Mouse (Mus musculus) intestine, embryonic 14.5 days (tissue): ENCODE measurements around the gene Dync2h1. TPM values are rescaled to one million over a fixed set of nuclear protein-coding genes. Genes with fewer than 3 reads are reported as not detected.
"Not testable (repeated sequence)": the region's sequence is repeated elsewhere in the genome, so short reads cannot be mapped to it uniquely, and the experiment has no call there.

Experiments
- ATAC-seq: fragments of 200-750 bp; cut with Nextera tagmentation; replicated peaks from 2 replicates; pipeline ENCODE4 v1.8.0; 2017; ENCODE audit warnings: low read depth, moderate number of reproducible peaks, moderate TSS enrichment, moderate library complexity; ENCODE audit not compliant: low FRiP score, low TSS enrichment
- DNase-seq: peaks from one replicate; pipeline ENCODE4 v3.0.0-alpha.2; 2018; ENCODE audit warnings: low spot score
- H3K27ac ChIP-seq: fragments of 300-500 bp; sonication (generic); 2 replicates; pipeline ENCODE4 v1.5.1; 2014; ENCODE audit warnings: low read depth, mild to moderate bottlenecking, control low read depth
- H3K27me3 ChIP-seq: fragments of 300-500 bp; sonication (generic); replicated peaks from 2 replicates; pipeline ENCODE4 v1.6.1; 2014; ENCODE audit warnings: low read length, control low read depth; ENCODE audit not compliant: control insufficient read depth, insufficient read depth
- H3K36me3 ChIP-seq: fragments of 300-500 bp; sonication (generic); 2 replicates; pipeline ENCODE4 v1.6.1; 2014; ENCODE audit warnings: low read length, control low read depth; ENCODE audit not compliant: control insufficient read depth, insufficient read depth
- H3K4me1 ChIP-seq: fragments of 300-500 bp; sonication (generic); replicated peaks from 2 replicates; pipeline ENCODE4 v1.6.1; 2014; ENCODE audit warnings: low read length, control low read depth, mixed read lengths; ENCODE audit not compliant: control insufficient read depth, insufficient read depth
- H3K4me2 ChIP-seq: fragments of 300-500 bp; sonication (generic); 2 replicates; pipeline ENCODE4 v1.6.1; 2014; ENCODE audit warnings: low read length
- H3K4me3 ChIP-seq: fragments of 300-500 bp; sonication (generic); 2 replicates; pipeline ENCODE4 v1.5.1; 2014; ENCODE audit warnings: low read depth, low read length, control low read depth, mixed read lengths
- H3K9ac ChIP-seq: fragments of 300-500 bp; sonication (generic); 2 replicates; pipeline ENCODE4 v1.6.1; 2014; ENCODE audit warnings: mild to moderate bottlenecking, low read length
- H3K9me3 ChIP-seq: fragments of 300-500 bp; sonication (generic); 2 replicates; pipeline ENCODE4 v1.6.1; 2016; ENCODE audit warnings: low read length, control low read depth; ENCODE audit not compliant: control insufficient read depth
- WGBS: fragments of 180-500 bp; shearing (Covaris S2); extraction: QIAGEN DNeasy Blood & Tissue Kit; methylation state at CpG from one replicate; pipeline ENCODE4 v1.1.7; 2014; 5-methylcytosine and 5-hydroxymethylcytosine counted together
- polyA plus RNA-seq: library from polyadenylated mRNA; unstranded; fragments of >200 nt; fragmentation: Nextera tagmentation; extraction: Ambion mirVana; gene quantifications from 2 replicates; pipeline ENCODE4 v1.2.1, GENCODE M21; 2014

Dync2h1 gene
- polyA plus RNA-seq, 1 experiment from 2014 or later: 15.3 TPM

DNA sequence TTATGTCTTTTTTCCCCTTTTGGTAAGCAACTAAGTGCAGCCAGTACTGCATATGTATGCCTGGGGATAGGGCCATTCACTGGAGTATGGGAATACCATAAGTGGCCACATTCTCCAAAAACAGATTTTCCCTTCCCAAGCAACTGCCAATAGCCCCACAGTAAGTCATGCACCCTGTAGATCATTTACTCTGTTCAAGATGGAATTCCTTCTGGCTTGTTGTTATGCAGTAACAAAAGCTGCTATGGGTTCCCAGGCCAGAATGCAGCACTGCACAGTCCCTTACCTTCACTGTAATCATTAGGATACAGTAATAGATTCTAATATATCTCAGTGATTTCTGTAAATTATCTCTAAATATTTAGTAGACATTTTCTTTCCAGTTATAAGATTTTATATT, 190.0 kb downstream of the Dync2h1 start:
- ATAC-seq (no peak), DNase-seq (no peak)
- no peak overlapping the region for H3K9ac ChIP-seq
- no peaks in the 10 kb centered on the region for H3K27me3 ChIP-seq
- no peak overlapping the region for H3K27ac ChIP-seq
- no peak overlapping the region for H3K4me3 ChIP-seq
- H3K36me3 ChIP-seq: peaks cover 8% of the 10 kb centered on the region; the same call in 1 of the 2 replicates
- no peaks in the 10 kb centered on the region for H3K9me3 ChIP-seq
- no peak overlapping the region for H3K4me2 ChIP-seq
- H3K4me1 ChIP-seq: no peaks in the 10 kb centered on the region

DNA sequence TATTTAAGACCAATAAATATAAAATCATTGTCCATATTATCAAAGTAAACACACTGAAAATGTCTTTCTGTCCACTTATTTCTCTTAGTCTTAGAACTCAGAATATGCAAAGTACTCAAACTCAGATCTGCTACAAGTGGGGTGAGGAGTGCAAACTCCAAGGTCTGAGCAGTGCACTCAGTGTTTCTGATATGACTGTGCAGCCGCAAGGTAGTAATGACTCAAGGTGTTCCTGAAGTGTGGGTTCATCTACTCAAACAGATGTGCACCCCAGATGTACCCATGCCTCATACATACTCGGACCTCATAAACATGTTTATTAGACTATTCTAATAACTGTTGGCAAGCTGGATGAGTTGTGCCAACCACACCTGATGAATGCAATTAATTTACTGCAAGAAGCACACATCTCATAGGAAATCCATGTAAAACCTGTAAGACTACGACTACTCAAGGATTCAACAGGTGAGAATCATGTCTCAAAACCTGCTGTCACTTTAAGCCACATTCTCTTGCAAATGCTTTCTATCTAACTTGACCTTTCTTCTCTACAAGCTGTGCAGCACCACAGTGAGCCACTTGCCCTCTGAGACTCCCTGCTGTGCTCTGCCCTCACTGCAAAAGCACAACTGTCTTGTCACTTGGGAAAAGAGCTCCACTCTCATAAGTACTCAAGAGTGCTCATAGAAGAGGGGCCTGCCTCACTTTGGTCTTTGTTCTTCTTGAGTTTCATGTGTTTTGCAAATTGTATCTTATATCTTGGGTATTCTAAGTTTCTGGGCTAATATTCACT, 195.2 kb downstream of the Dync2h1 start:
- Histone ChIP-seq H3K36me3 (peaks cover 8% of the 10 kb centered on the region; the same call in 1 of the 2 replicates), H3K27me3 (no peaks in the 10 kb centered on the region), H3K9me3 (no peaks in the 10 kb centered on the region), H3K4me2 (no peak overlapping the region), H3K9ac (no peak overlapping the region), H3K4me1 (no peaks in the 10 kb centered on the region), H3K27ac (no peak overlapping the region), H3K4me3 (no peak overlapping the region)
- no peak for DNase-seq
- 89% methylated on average over 3 of the region's 3 CpGs for WGBS
- no peak for ATAC-seq

DNA sequence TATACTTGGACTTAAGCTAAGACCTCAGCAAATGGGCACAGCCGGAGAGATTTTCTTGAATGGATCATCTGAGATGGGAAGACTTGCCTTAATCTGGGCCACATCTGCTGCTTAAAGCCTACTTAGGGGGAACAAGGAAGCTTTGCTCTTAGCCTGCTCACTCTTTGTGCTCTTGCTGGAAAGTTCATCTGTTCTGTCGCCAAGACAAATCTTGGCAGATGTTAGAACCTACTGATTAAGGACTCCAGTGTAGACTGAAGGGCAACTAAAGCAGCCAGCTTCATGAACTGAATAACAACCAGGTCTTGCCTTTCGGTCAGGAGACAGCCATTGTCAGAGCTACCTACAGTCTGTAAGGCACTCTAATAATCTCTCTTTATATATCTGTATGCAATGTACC, 198.1 kb downstream of the Dync2h1 start:
- Histone ChIP-seq H3K36me3 (no peaks in the 10 kb centered on the region), H3K9ac (no peak overlapping the region), H3K27me3 (no peaks in the 10 kb centered on the region), H3K27ac (no peak overlapping the region), H3K4me2 (no peak overlapping the region), H3K4me3 (no peak overlapping the region), H3K4me1 (no peaks in the 10 kb centered on the region), H3K9me3 (no peaks in the 10 kb centered on the region)
- WGBS: 92% methylated on average over 3 of the region's 3 CpGs
- ATAC-seq (no peak), DNase-seq (no peak)

DNA sequence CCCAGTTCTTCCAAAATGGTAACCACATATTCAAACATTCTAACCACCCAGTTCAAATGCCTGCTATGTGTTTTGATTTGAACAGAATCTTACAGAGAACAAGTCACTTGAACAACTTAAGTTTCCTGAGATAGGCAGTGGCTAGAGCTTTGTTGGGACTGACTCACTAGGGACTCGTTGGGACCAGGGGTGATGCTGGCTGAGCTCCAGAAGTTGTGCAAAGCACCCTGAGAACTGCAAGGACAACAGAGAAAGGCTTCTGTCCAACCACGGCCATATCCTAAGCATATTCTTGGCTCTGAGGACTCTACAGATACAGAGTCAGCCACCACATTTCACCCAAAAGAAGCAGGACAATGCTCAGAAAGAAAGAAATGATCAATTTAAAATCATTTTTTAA, 215.1 kb downstream of the Dync2h1 start:
- 83% methylated on average over 2 of the region's 2 CpGs for WGBS

DNA sequence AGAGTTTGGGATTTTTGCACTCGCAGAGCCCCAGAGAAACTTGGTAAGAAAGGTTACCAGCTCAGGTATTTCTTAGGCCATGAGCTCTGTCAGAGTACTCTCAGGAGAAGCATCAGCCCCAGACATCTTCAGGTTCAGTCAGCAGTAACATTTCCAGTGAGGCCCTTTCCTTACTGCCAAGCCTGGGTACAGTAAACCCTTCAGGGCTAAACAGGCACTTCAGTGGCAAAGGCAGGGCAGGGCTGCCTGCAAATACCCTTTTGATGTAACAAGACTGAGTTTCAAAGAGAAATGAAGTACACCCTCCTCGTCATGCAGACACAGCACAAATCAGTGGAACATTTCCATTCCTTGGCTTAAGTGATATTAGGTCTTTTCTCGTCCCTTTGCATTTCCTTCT, 219.2 kb downstream of the Dync2h1 start:
- ATAC-seq (no peak), DNase-seq (no peak)
- Histone ChIP-seq H3K27ac (no peak overlapping the region), H3K4me3 (no peak overlapping the region), H3K4me2 (no peak overlapping the region), H3K9me3 (no peaks in the 10 kb centered on the region), H3K27me3 (no peaks in the 10 kb centered on the region), H3K4me1 (no peaks in the 10 kb centered on the region), H3K36me3 (peaks cover 3% of the 10 kb centered on the region; the same call in 1 of the 2 replicates), H3K9ac (no peak overlapping the region)
- 91% methylated on average over 3 of the region's 3 CpGs for WGBS

More for the DNA sequence above, 215.1 kb downstream of the Dync2h1 start:
- H3K27me3 ChIP-seq: no peaks in the 10 kb centered on the region
- H3K4me2 ChIP-seq: no peak overlapping the region
- ATAC-seq (no peak), DNase-seq (no peak)
- H3K4me1 ChIP-seq: no peaks in the 10 kb centered on the region
- no peaks in the 10 kb centered on the region for H3K9me3 ChIP-seq
- H3K4me3 ChIP-seq: no peak overlapping the region
- no peaks in the 10 kb centered on the region for H3K36me3 ChIP-seq
- no peak overlapping the region for H3K9ac ChIP-seq
- no peak overlapping the region for H3K27ac ChIP-seq

DNA sequence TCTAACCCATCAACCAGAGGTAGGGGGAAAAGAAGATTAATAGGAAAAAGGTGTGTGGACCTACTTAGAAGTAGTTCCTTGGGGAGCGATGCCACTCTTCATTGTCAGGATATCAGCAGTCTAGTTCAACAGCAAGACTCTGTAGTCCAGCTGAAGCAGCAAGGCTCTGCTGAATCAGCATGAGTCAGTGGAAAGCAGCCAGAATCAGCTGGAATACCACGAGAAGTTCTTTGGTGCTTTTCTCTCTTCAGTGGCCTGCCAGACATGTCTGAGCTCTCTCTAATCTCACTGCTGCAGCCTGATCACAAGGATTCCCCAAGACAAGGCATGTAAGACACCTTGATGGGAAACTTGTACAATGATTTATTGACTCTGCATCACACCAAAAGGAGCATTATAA, 225.9 kb downstream of the Dync2h1 start:
- DNase-seq (no peak), ATAC-seq (no peak)
- 74% methylated on average over 2 of the region's 2 CpGs for WGBS
- no peaks in the 10 kb centered on the region for H3K4me1 ChIP-seq
- no peak overlapping the region for H3K9ac ChIP-seq
- H3K4me2 ChIP-seq: no peak overlapping the region
- H3K27ac ChIP-seq: no peak overlapping the region
- H3K9me3 ChIP-seq: no peaks in the 10 kb centered on the region
- H3K27me3 ChIP-seq: no peaks in the 10 kb centered on the region
- no peak overlapping the region for H3K4me3 ChIP-seq
- no peaks in the 10 kb centered on the region for H3K36me3 ChIP-seq

DNA sequence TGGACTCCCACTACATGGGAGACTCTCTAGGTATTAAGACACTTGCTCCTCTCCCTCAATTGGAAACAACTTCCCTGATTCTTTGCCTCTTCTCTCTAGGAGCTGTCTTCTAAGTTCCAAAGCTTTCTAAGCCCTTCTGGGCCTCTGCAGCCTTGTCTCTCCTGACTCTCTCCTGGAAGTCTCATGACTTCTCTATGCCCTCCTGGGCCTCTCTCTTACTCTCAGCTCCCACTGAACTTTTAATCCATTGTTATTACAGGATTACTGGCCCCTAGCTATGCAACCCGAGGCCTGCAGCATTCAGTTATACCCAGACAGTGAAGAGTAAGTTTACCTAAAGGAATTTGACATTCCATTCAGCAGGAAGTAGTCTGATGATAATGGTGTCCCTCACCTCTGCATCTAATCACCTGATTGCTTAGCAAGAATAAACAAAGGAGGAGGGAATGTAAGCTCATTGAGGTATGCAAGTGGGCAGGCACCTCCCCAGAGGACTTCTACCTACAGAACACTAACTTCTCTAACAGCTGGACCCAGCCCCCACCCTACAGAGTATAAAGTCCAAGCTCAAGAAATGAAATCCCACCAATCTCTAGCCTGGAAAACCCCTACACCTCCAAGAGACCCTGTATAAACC, 256.7 kb downstream of the Dync2h1 start:
- DNase-seq: no peak
- Histone ChIP-seq H3K9me3 (no peaks in the 10 kb centered on the region), H3K4me3 (no peak overlapping the region), H3K27ac (no peak overlapping the region), H3K27me3 (no peaks in the 10 kb centered on the region), H3K4me1 (no peaks in the 10 kb centered on the region), H3K36me3 (peaks cover 4% of the 10 kb centered on the region; the same call in 1 of the 2 replicates), H3K4me2 (no peak overlapping the region), H3K9ac (no peak overlapping the region)
- 18% methylated on average over 1 of the region's 1 CpGs for WGBS
- ATAC-seq: peak; percentile 64; the same call in 1 of the 2 replicates

DNA sequence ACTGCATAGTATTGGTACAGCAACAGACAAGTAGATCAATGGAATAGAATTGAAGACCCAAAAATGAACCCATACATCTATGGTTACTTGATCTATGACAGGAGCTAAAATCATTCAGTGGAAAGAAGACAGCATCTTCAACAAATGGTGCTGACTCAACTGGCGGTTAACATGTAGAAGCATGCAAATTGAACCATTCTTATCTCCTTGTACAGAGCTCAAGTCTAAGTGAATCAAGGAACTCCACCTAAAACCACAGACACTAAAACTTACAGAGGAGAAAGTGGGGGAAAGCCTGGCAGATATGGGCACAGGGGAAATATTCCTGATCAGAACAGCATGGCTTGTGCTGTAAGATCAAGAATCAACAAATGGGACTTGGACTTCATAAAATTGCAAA, 270.8 kb downstream of the Dync2h1 start:
- no peak for DNase-seq
- Histone ChIP-seq H3K36me3 (no peaks in the 10 kb centered on the region), H3K27me3 (no peaks in the 10 kb centered on the region), H3K27ac (no peak overlapping the region), H3K4me3 (no peak overlapping the region), H3K4me1 (no peaks in the 10 kb centered on the region), H3K4me2 (no peak overlapping the region), H3K9me3 (no peaks in the 10 kb centered on the region), H3K9ac (no peak overlapping the region)
- WGBS: 94% methylated on average over 1 of the region's 1 CpGs
- ATAC-seq: no peak

DNA sequence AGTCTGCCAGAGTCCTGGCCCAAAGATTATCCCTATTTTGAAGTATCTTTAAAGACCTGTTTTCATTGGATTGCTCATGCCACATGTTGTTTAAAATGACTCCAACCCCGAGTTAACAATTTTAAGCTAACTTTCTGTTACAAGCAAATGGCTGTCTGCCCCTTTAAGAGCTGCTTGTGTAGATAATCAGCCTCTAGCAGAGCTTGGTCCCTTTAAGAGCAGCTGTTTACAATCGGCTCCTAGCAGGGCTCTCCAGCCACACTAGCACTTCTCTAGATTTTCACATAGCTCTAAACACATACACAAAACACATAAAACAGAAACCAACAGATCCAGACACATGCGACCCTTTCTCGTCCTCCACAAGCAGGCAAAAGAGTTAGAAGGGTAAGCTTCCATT, 273.7 kb downstream of the Dync2h1 start:
- H3K27me3 ChIP-seq, H3K4me3 ChIP-seq, H3K4me1 ChIP-seq, H3K9me3 ChIP-seq, H3K4me2 ChIP-seq, ATAC-seq, H3K9ac ChIP-seq, H3K27ac ChIP-seq, H3K36me3 ChIP-seq, DNase-seq: not testable (repeated sequence)
- 38% methylated on average over 4 of the region's 4 CpGs for WGBS
